Mouse (Mus musculus) embryo, embryonic 9.5 days (tissue): Measurements from ENCODE around the gene Lnx2.

Experiments used
- DNase-seq: peaks from one replicate; pipeline ENCODE4 v3.0.0-alpha.2; 2017; ENCODE audit errors: extremely low spot score

Lnx2 gene

DNA sequence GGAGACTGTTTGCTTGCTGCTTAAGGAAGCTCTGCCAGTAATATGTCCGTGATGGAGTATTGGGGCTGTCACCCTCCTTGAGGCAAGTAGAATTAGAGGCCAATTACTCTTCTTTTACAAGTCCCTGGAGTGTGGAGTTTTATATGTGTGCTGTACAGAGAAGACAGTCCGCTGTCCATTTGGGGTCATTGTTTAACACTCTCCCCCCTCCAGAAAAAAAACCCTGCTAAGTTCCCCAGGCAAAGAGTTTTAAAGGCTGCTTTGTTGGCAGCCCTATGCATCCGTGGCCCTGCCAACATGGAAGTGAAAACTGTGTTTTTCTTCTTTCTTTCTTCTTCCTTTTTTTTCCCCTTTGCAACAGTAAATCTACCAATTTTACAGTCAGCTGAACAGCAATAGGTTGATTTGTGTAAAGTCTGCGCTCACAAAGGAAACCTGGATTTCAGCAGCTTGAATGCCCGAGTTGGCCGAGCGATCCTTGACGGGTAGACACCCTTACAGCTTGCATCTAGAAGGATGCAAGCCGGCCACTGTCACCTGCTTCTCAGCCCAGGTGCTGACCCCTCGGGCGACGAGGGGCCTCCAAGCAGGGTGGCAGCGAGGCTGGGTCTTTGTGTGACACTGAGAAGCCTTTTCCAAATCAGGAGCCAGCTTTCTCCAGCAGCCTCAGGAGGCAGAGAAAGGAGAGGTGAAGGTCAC is 107.5 kb downstream of the Lnx2 start:
- DNase-seq, result peak; percentile 29
